Mouse (Mus musculus) E14TG2a.4 (cell line): Measurements from ENCODE around the gene Ptprc.

Source experiments
- CTCF ChIP-seq: conservative IDR thresholded peaks from 2 replicates; pipeline ENCODE4 v1.5.1; 2014; ENCODE audit warnings: low read length
- NANOG ChIP-seq: IDR thresholded peaks from 2 replicates; pipeline ENCODE4 v1.6.1; 2014; ENCODE audit warnings: borderline replicate concordance, low read length, mixed read lengths

DNA sequence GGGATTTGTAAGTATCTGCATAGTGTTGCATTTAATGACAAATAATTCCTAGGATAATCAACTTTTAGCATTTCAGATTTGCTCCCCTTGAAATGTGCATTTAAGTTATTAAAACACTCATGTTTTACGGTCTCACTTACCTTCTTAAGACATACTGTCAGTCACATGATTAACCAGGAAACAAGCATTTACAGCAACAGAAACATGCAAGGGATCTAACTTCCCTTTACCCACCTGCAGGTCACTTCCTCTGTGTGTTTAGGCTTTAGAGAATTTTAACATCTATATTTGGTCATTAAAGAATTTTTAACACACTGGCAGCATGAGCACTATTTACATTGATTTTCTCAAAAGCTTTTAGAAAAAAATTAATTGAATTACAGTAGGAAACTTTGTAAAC is 50.2 kb downstream of the Ptprc start:
- TF ChIP-seq CTCF (no peak), NANOG (no peak)
